Mouse (Mus musculus): ENCODE measurements around the gene Enthd1. TPM values are rescaled to one million over a fixed set of nuclear protein-coding genes. Genes with fewer than 3 reads are reported as not detected.

Enthd1 gene
- polyA plus RNA-seq, 1 experiment from 2014 or later, result not detected

GRCm38 (mm10) chr15:80569205-80569604 lies 4.2 kb upstream of the Enthd1 start:
- Histone ChIP-seq H3K36me3 (ENCODE audit: control insufficient read depth, insufficient read depth) (no peaks in the 10 kb centered on the region), H3K4me3 (ENCODE audit: low read length) (no peak overlapping the region), H3K9ac (ENCODE audit: low read length) (no peak overlapping the region), H3K9me3 (replicated peaks; ENCODE audit: control insufficient read depth, low read length) (no peaks in the 10 kb centered on the region), H3K27ac (ENCODE audit: low read length) (no peak overlapping the region), H3K27me3 (ENCODE audit: control insufficient read depth, insufficient read depth, low read length) (peaks cover 14% of the 10 kb centered on the region), H3K4me1 (ENCODE audit: control insufficient read depth, insufficient read depth, low read length) (no peaks in the 10 kb centered on the region), H3K4me2 (ENCODE audit: low read depth, low read length) (no peak overlapping the region)
- ATAC-seq (replicated peaks; ENCODE audit: extremely low read depth, insufficient read depth, low FRiP score), result no peak
- WGBS, result 68% methylated on average over 7 of the region's 7 CpGs

- no peaks in the 10 kb centered on the region for H3K9me3 ChIP-seq (replicated peaks; ENCODE audit: control insufficient read depth, low read length)
- H3K27ac ChIP-seq (ENCODE audit: low read length), result no peak overlapping the region
- H3K4me1 ChIP-seq (ENCODE audit: control insufficient read depth, insufficient read depth, low read length), result no peaks in the 10 kb centered on the region
- H3K4me2 ChIP-seq (ENCODE audit: low read depth, low read length), result no peak overlapping the region
- H3K4me3 ChIP-seq (ENCODE audit: low read length), result no peak overlapping the region
- peaks cover 11% of the 10 kb centered on the region for H3K27me3 ChIP-seq (ENCODE audit: control insufficient read depth, insufficient read depth, low read length)
- no peak overlapping the region for H3K9ac ChIP-seq (ENCODE audit: low read length)
- H3K36me3 ChIP-seq (ENCODE audit: control insufficient read depth, insufficient read depth), result no peaks in the 10 kb centered on the region
- WGBS, result 56% methylated on average over 4 of the region's 4 CpGs
- no peak for ATAC-seq (replicated peaks; ENCODE audit: extremely low read depth, insufficient read depth, low FRiP score)
These were observed 2.8 kb upstream of the Enthd1 start for GRCm38 (mm10) chr15:80567731-80568130.

- 77% methylated on average over 3 of the region's 3 CpGs for WGBS
- peaks cover 8% of the 10 kb centered on the region for H3K27me3 ChIP-seq (ENCODE audit: control insufficient read depth, insufficient read depth, low read length)
These were observed 2.2 kb upstream of the Enthd1 start for GRCm38 (mm10) chr15:80567139-80567538.

GRCm38 (mm10) chr15:80566696-80567095 lies 1.7 kb upstream of the Enthd1 start:
- no peaks in the 10 kb centered on the region for H3K9me3 ChIP-seq (replicated peaks; ENCODE audit: control insufficient read depth, low read length)
- no peak overlapping the region for H3K4me3 ChIP-seq (ENCODE audit: low read length)
- WGBS, result 91% methylated on average over 6 of the region's 6 CpGs
- peaks cover 4% of the 10 kb centered on the region for H3K27me3 ChIP-seq (ENCODE audit: control insufficient read depth, insufficient read depth, low read length)
- H3K36me3 ChIP-seq (ENCODE audit: control insufficient read depth, insufficient read depth), result no peaks in the 10 kb centered on the region
- H3K27ac ChIP-seq (ENCODE audit: low read length), result no peak overlapping the region
- H3K4me2 ChIP-seq (ENCODE audit: low read depth, low read length), result no peak overlapping the region
- ATAC-seq (replicated peaks; ENCODE audit: extremely low read depth, insufficient read depth, low FRiP score), result no peak
- no peaks in the 10 kb centered on the region for H3K4me1 ChIP-seq (ENCODE audit: control insufficient read depth, insufficient read depth, low read length)
- H3K9ac ChIP-seq (ENCODE audit: low read length), result no peak overlapping the region

More at GRCm38 (mm10) chr15:80567139-80567538, 2.2 kb upstream of the Enthd1 start:
- Histone ChIP-seq H3K4me1 (ENCODE audit: control insufficient read depth, insufficient read depth, low read length) (no peaks in the 10 kb centered on the region), H3K9me3 (replicated peaks; ENCODE audit: control insufficient read depth, low read length) (no peaks in the 10 kb centered on the region), H3K9ac (ENCODE audit: low read length) (no peak overlapping the region), H3K4me2 (ENCODE audit: low read depth, low read length) (no peak overlapping the region), H3K27ac (ENCODE audit: low read length) (no peak overlapping the region), H3K36me3 (ENCODE audit: control insufficient read depth, insufficient read depth) (no peaks in the 10 kb centered on the region), H3K4me3 (ENCODE audit: low read length) (no peak overlapping the region)
- no peak for ATAC-seq (replicated peaks; ENCODE audit: extremely low read depth, insufficient read depth, low FRiP score)

GRCm38 (mm10) chr15:80563634-80564208 lies 1.2 kb downstream of the Enthd1 start:
- ATAC-seq (replicated peaks; ENCODE audit: extremely low read depth, insufficient read depth, low FRiP score), result no peak

GRCm38 (mm10) chr15:80562446-80562845 lies 2.5 kb downstream of the Enthd1 start:
- no peak overlapping the region for H3K4me2 ChIP-seq (ENCODE audit: low read depth, low read length)
- H3K27ac ChIP-seq (ENCODE audit: low read length), result no peak overlapping the region
- ATAC-seq (replicated peaks; ENCODE audit: extremely low read depth, insufficient read depth, low FRiP score), result no peak
- no peaks in the 10 kb centered on the region for H3K36me3 ChIP-seq (ENCODE audit: control insufficient read depth, insufficient read depth)
- H3K9ac ChIP-seq (ENCODE audit: low read length), result no peak overlapping the region
- no peaks in the 10 kb centered on the region for H3K9me3 ChIP-seq (replicated peaks; ENCODE audit: control insufficient read depth, low read length)
- WGBS, result 66% methylated on average over 3 of the region's 3 CpGs
- H3K4me3 ChIP-seq (ENCODE audit: low read length), result no peak overlapping the region
- no peaks in the 10 kb centered on the region for H3K27me3 ChIP-seq (ENCODE audit: control insufficient read depth, insufficient read depth, low read length)
- peaks cover 10% of the 10 kb centered on the region for H3K4me1 ChIP-seq (ENCODE audit: control insufficient read depth, insufficient read depth, low read length)

More at GRCm38 (mm10) chr15:80563634-80564208, 1.2 kb downstream of the Enthd1 start:
- H3K4me1 ChIP-seq (ENCODE audit: control insufficient read depth, insufficient read depth, low read length), result peaks cover 10% of the 10 kb centered on the region
- WGBS, result 90% methylated on average over 6 of the region's 6 CpGs
- no peak overlapping the region for H3K27ac ChIP-seq (ENCODE audit: low read length)
- H3K36me3 ChIP-seq (ENCODE audit: control insufficient read depth, insufficient read depth), result no peaks in the 10 kb centered on the region
- H3K4me2 ChIP-seq (ENCODE audit: low read depth, low read length), result no peak overlapping the region
- H3K4me3 ChIP-seq (ENCODE audit: low read length), result no peak overlapping the region
- H3K9ac ChIP-seq (ENCODE audit: low read length), result no peak overlapping the region
- 0 out of 2 replicates have a peak, but pooled peaks cover 1% of the 10 kb centered on the region for H3K27me3 ChIP-seq (ENCODE audit: control insufficient read depth, insufficient read depth, low read length)
- no peaks in the 10 kb centered on the region for H3K9me3 ChIP-seq (replicated peaks; ENCODE audit: control insufficient read depth, low read length)

- no peaks in the 10 kb centered on the region for H3K9me3 ChIP-seq (replicated peaks; ENCODE audit: control insufficient read depth, low read length)
- WGBS, result 42% methylated on average over 15 of the region's 15 CpGs
These were observed 4.0 kb downstream of the Enthd1 start for GRCm38 (mm10) chr15:80560646-80561580.

GRCm38 (mm10) chr15:80559978-80560377 lies 5.0 kb downstream of the Enthd1 start:
- Histone ChIP-seq H3K9me3 (replicated peaks; ENCODE audit: control insufficient read depth, low read length) (no peaks in the 10 kb centered on the region), H3K4me2 (ENCODE audit: low read depth, low read length) (no peak overlapping the region), H3K27me3 (ENCODE audit: control insufficient read depth, insufficient read depth, low read length) (no peaks in the 10 kb centered on the region), H3K4me1 (ENCODE audit: control insufficient read depth, insufficient read depth, low read length) (peaks cover 10% of the 10 kb centered on the region), H3K36me3 (ENCODE audit: control insufficient read depth, insufficient read depth) (no peaks in the 10 kb centered on the region), H3K9ac (ENCODE audit: low read length) (no peak overlapping the region), H3K27ac (ENCODE audit: low read length) (no peak overlapping the region), H3K4me3 (ENCODE audit: low read length) (no peak overlapping the region)
- no peak for ATAC-seq (replicated peaks; ENCODE audit: extremely low read depth, insufficient read depth, low FRiP score)
- WGBS, result 30% methylated on average over 14 of the region's 14 CpGs

More at GRCm38 (mm10) chr15:80560646-80561580, 4.0 kb downstream of the Enthd1 start:
- ATAC-seq (replicated peaks; ENCODE audit: extremely low read depth, insufficient read depth, low FRiP score), result no peak
- no peaks in the 10 kb centered on the region for H3K36me3 ChIP-seq (ENCODE audit: control insufficient read depth, insufficient read depth)
- H3K4me2 ChIP-seq (ENCODE audit: low read depth, low read length), result no peak overlapping the region
- H3K27ac ChIP-seq (ENCODE audit: low read length), result no peak overlapping the region
- no peak overlapping the region for H3K9ac ChIP-seq (ENCODE audit: low read length)
- no peaks in the 10 kb centered on the region for H3K27me3 ChIP-seq (ENCODE audit: control insufficient read depth, insufficient read depth, low read length)
- peaks cover 10% of the 10 kb centered on the region for H3K4me1 ChIP-seq (ENCODE audit: control insufficient read depth, insufficient read depth, low read length)
- no peak overlapping the region for H3K4me3 ChIP-seq (ENCODE audit: low read length)

- no peak for ATAC-seq (replicated peaks; ENCODE audit: extremely low read depth, insufficient read depth, low FRiP score)
- Histone ChIP-seq H3K27me3 (ENCODE audit: control insufficient read depth, insufficient read depth, low read length) (no peaks in the 10 kb centered on the region), H3K4me3 (ENCODE audit: low read length) (no peak overlapping the region), H3K9me3 (replicated peaks; ENCODE audit: control insufficient read depth, low read length) (no peaks in the 10 kb centered on the region), H3K4me1 (ENCODE audit: control insufficient read depth, insufficient read depth, low read length) (peaks cover 10% of the 10 kb centered on the region), H3K9ac (ENCODE audit: low read length) (no peak overlapping the region), H3K36me3 (ENCODE audit: control insufficient read depth, insufficient read depth) (no peaks in the 10 kb centered on the region), H3K27ac (ENCODE audit: low read length) (no peak overlapping the region), H3K4me2 (ENCODE audit: low read depth, low read length) (no peak overlapping the region)
- 30% methylated on average over 12 of the region's 12 CpGs for WGBS
These were observed 5.4 kb downstream of the Enthd1 start for GRCm38 (mm10) chr15:80559534-80559933.

All from heart, embryonic 16.5 days (tissue).